Mouse (Mus musculus) thymus, postnatal 4 days (tissue): Measurements from ENCODE around the gene Nat9.
A peak's percentile ranks its signal among the peaks of the same experiment; 100 is the strongest.

Experiments
- DNase-seq: peaks from one replicate; pipeline ENCODE4 v3.0.0; 2021

Gene Nat9

DNA sequence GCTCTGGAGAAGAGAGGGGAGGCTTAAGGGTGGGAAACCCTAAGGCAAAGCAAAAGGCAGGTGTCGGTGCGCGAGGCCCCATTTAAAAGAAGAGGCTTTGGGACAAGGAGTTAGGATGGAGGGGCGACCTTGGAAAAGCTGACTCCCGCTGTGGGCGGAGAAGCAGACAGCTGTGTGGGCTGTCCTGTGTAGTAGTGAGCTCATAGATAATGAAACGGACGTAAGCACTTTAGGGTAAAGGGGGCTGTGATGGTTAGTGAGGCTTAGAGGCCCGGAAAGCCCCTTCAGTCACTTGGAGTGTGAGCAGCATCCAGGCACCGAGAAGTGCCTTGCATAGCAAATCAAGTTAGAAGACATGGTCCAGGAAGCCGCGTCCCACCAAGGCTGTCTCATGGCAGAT lies at the start of gene Nat9:
Nat9 (minus strand) TSS at position 167 of the 400 bp plus-strand sequence.
- DNase-seq = peak; percentile 45

DNA sequence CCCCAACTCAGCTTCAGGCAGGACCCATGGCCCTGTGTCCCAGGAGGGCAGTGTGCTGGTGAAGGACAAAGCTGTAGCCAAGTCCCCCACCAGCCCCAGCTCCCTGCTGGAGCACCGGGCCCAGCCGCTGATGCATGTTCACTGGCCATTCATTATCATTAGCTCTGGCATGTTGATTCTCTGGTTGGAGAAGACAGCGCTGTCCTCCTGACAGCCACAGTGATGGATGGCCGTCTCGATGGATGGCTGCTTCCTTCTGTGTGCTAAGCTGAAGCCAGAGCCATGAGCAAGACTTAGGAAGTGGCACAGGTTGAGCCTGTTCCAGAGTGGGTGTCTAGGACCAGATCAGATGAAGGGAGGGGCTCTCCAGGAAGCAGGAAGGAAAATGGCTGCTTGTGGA lies 48.9 kb upstream of the Nat9 start:
- DNase-seq = no peak

DNA sequence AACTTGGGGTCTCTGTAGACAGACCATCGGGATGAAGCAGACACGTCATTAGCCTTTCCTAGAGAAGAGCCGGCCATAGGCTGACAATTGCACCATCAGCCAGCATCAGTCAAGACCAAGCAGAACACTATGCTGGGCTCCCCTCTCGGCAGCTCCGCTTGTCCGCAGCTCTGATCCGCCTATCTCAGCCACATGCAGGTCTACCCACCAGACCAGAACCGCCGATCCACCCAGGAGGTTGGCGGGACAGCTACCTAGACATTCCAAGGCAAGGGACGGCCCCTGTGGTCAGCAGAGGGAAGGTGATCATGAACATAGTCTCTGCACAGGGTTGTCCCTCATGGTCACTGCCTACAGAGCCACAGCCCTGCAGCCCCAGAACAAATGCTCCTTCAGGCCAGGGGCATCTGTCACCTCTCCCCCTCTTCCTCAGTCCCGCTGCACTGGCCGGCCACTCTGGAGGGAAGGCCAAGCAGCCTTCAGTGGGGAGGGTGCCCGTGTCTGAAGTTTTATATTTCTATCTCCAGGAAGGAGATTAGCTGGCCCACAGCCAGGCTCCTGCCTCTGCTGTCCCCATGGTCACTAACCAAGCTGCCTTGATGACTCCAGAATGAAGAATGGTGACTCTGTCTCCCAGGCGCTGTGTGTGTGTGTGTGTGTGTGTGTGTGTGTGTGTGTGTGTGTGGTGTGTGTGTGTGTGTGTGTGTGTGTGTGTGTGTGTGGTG lies 46.8 kb upstream of the Nat9 start:
- DNase-seq = no peak

DNA sequence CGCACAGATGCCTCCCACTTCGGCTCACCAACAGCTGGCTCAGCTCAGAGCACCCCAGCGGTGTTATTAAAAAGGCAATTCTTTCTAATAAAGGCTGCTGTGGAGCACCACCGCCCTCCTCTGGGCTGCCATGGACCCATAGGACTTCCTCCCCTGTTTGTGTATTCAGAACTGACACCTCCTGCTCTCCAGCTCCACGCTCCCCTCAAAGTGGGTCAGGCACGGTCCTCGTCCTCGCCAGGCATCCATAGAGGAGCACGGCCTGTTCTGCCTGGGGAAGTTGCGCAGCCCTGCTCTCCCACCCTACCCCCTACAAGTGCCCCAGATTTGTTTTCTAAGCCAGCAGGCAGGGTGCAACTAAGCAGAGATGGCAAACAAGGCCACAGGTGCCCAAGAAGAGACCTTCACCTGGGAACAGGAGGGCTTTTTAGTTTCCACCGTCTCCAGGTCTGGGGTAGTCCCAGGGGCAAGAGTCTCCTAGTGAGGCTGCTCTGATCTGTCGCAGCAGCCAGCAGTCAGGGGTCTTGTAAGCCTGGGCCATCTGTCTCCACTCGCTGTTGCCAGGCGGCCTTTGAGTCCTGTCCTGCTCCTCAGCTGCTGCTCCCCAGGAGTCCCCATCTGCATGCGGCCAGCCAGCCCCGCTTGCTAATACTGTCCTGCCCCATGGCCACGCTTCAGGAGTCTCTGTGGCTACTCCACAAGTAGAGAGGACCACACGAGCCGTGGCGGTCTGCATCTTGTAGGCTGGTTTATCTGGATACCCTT lies 46.0 kb upstream of the Nat9 start:
- peak; percentile 51 for DNase-seq

DNA sequence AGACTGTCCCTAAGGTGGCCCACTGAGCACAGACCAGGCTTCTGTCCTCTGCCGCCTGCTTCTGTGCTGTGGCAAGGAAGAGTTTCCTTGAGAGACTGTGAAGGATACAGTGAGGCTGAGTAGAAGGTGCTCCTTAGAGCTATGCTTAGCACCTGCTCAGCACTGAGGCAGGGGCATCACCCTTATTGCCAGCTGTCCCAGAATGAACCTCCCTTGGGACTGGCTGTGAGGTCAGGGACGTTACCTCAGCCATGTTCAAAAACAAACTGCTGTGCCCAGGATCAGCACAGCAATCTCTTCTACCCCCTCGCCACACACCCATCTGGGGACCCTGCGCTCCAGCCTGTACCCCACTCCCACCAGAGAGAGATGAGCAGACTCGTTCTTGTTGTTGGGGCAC lies 45.2 kb upstream of the Nat9 start:
- DNase-seq = peak; percentile 33

DNA sequence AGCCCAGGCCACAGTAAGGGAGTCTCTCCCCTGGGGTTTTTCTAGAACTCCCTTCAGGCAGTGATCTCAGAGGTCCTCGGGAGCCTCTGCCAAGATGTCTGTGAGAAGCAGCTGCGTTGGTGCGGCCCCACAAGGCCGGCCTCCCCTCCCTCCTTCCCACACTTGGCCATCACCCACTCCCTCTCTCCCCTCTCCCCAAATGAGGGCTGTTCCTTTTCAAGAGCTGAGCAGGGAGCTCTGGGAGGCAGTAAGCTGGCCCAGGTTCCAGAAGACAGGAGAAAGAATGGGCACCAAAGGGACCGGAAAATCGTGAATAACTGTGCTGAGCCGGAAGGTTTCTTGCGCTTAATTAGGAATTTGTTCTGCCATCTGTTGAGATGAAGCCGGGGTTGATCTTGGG lies 44.3 kb upstream of the Nat9 start:
- no peak for DNase-seq

DNA sequence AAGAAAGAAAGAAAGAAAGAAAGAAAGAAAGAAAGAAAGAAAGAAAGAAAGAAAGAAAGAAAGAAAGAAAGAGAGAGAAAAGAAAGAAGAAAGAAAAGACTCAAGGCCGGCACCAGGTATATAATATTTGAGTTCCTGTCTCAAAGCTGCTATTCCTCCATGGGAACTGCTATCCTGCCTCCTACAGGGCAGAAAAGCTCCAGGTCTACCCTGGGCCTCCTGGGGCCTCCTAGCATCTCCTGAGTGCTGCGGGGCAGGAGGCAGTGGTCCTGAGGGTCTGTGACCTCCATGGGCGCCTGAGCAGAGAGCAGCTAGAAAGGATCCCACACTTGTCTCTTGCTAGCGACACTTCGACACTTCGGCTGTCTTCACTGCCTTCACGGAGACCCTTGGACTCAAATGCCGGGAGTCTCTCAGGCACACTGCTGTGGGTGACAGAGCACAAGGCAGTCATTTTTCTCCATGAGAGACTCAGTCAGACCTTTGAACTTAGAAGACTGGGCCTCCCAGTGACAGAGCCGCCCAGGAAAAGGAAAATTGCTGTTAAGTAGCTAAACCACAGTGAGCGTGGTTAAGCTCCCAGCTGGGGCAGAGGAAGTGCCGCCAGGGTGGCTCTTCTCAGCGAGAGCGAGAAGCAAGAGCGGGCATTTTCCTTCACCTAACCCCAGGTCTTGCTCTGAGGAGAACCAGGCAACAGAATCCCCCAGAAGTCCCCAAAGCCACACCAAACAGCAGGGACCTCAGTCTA lies 43.7 kb upstream of the Nat9 start:
- peak; percentile 80 for DNase-seq

DNA sequence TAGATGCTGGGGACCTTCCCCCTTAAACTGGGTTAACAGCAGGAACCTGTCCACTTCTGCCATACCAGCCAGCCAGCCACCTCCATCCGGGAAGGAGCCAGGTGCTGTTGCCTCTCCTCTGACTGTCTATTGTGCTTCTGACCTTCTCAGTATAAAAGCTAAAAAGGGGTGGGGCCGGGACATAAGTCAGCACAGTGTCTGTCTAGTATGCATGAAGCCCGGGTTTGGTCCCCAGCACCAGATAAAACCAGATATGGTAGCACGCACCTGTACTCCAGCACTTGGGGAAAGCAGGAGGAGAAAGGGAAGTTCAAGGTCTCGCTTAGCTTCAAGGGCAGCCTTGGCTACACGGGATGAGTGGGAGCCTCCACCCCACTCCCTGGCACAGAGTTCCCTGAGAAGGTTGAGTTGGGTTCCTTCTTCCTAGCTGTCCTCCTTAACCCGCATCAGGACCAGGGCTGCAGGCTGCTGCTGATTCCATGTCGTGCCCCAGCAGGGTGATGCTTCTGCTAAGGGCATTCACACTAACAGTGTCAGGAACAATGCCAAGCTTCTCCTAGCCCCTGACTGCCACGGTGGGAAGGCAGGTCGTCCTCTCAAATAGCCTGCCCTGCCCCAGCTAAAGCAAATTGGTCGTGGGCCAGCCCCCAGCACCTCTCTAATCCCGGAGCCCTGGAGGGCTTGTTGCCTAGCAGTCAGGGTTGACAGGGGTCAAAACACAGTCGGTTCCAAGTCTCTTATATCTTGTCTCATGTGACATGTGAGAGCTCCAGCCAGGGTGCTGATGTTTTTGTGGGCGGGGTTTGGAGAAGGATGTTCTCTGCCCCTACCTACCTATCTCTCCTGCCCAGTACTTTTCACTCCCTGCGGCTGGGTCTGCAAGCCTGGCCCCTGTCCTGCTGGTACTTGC lies 41.6 kb upstream of the Nat9 start:
- peak; percentile 32 for DNase-seq

DNA sequence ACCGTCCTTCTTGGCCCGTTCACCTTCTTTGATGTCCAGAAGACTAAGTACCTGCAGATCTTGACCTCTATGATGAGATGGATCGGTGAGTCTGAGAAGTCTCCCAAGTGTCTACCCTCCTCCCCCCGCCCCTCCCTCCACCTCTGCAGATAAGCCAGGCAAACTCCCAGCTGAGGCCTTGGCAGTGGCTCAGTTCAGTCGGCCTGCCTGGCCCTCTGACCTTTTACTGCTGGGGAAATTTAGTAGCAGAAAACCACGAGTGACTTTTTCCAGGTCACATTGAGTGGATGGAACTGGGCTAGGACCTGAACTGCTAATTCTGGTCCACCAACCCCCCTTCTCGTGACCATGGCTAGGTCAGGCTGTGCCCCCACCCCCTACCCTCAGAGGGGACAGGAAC lies 40.8 kb upstream of the Nat9 start:
- DNase-seq = no peak

DNA sequence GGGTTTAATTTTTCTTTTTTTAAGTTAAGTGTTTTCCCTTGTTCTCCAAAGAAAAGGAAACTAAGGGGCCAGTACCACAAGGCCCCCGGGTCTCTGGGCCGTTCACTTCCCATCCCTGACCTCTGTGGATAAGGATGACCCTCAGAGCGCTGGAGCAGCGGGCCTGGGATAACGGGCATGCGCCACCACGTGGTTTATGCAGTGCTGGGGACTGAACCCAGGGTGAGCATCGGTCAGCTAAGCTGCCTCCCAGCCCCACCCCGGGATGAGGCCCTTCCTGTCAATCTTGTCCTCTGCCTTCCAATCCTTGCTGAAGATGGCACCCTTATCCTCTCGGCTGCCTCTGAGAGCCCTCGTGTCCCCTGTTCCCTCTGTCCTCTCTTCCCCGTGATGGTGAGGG lies 40.0 kb upstream of the Nat9 start:
- peak; percentile 32 for DNase-seq

DNA sequence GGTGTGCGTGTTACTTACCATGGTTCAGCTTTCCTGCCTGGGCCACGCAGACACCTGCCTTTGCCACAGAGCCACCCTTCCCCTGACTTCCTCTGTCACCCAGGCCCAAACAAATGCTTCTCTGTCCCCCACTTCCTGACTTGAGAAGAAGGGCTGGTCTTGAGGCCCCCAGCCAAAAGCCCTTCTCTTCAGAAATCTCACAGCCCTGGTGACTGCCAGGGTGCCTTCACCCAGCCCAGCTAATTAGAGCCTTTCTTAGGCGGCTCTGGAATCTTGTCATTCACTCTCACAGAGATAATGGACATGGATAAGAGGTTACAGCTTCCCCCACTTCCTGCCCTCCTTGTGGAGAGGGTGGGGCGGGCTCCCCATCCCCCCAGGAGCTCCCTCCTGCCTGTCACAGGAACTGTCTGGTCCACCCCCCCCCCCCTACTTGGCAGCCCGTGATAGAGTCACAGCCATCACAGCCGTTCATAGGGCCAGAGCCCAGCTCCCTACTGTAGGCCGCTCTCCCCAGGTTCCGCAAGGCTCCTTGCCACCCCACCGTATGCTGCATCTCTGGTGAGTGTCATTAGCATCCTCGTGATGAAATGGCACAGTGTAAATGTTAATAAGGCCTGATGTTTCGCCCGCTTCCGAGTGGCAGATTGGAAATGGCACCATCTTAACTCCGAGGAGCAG lies 39.3 kb upstream of the Nat9 start:
- peak; percentile 60 for DNase-seq

DNA sequence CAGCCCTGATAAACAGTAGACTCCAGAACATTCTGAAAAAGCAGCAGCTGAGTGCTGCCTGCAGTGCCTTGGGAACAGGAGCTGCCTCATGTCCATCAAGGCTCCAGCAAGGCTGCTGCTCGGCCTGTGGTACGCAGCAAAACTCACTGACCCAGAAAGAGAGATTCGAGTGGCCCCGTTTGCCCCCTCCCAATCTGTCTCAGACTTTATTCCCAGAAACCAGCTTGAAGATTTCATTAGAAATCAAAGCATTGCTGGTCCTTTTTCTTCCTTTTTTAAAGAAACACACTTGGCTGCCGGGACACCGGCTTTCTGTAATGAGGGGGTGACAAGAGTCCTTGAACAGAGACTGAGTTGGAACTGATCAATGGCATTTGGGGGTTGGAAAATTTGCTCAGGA lies 37.6 kb upstream of the Nat9 start:
- DNase-seq = no peak

DNA sequence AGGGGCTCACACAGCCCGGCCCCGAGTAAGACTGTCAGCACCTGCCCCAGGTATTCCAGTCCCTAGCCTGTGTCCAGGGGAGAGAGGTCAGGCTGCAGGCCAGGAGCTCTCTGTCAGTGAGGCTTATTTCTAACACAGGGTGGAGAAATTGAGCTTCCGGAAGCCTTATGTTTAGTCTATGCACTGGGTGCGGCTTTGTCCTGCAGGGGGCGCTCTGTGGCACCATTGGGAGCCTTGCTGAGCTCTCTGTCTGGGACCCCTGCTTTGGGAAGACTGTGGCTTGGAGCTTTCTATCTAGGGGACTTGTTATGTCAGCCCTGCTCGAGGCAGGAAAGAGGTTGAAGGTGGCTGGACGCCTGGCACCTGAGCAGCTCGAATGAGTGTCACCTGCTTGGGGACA lies 37.2 kb upstream of the Nat9 start:
- peak; percentile 95 for DNase-seq

DNA sequence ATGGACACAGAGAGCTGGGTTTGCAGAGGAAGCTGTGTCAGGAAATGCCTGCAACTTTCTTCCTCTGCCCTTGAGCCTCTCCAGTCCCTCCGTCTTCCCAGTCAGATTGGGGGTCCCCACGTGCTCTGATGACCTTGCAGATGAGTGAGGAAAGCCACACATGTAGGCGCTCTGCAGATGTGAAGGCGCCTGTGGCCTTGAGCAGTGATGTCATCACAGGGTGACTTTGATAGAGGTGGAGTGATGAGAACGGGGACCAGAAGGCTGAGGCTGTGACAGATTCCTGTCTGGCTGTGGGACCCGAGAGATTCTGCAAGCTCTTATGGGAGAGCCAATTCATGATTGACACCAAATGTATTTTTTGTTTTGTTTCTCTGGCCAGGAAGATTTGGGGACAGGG lies 36.2 kb upstream of the Nat9 start:
- DNase-seq = no peak

DNA sequence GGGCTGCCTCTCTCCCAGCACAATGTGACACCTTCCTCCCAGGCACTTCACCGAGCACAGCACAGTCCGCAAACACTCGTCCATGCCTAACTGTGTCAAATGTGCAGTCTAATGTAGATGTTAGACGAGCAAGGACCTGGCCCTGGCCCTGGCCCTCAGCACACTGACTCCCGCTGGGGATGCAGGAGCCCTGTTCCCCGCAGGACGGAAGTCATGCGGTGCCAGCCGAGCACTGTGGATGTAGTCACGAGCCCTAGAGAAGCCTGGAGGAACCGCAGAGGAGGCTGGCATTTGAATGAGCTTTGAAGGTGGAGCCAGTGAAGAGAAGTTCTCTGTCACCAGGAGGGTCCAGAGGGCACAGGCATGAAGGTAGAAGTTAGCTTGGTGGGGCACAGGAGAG lies 35.8 kb upstream of the Nat9 start:
- peak; percentile 36 for DNase-seq

DNA sequence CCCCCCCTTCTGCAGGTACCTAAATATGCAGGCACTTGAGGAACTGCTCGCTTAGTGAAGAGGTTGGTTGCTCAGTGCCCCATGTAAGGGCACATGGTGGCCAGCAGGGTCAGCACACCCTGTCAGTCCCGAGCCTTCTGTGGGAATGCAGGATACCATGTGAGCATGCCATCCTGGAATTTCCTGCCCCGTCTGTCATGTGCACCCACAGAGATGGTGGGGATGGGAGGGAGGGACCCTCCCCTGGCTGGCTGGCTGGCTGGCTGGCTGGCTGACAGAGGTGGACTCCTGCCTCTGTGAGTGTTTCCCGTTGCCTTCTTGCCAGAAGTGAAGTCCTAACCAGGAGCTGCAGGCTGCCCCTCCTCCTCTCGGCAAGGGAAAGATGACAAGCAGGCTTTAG lies 34.9 kb upstream of the Nat9 start:
- no peak for DNase-seq

DNA sequence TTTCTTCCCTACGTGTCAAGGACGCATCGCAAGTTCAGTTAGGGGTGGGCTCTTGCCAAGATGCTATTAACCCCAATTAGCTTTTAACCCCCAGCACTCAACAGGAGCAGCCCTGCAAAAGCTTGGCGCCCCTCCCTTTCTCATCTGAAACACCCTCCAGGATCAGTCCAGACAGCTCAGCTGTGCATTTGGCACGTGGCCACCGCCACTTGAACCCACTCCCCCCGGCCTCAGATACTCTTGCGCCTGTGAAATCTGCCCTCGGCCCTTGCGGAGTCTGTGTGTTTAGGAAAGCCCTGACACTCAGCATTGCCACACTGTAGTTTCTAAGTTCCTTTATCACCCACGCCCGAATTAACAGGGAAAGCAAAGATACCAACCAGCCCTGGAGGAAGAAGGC lies 34.4 kb upstream of the Nat9 start:
- DNase-seq = no peak

DNA sequence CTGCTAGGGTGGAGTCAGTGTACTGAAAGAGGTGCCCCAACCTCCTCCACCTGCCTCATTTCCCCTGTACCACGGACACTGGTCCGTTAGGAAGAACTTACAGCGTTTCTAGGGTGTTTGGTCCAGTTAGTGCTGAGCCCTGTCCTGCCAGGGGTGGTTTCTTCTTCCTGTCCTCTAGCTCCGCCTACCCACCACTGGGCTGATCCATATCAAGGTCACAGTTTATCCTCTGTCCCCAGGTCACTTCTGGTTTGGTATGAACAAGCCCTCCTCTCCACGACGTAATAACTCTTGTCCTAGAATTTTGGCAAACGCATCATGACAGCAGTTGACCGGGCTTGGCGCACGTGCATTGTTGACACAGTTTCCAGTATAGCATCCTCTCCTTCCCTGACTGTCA lies 32.0 kb upstream of the Nat9 start:
- DNase-seq = no peak

DNA sequence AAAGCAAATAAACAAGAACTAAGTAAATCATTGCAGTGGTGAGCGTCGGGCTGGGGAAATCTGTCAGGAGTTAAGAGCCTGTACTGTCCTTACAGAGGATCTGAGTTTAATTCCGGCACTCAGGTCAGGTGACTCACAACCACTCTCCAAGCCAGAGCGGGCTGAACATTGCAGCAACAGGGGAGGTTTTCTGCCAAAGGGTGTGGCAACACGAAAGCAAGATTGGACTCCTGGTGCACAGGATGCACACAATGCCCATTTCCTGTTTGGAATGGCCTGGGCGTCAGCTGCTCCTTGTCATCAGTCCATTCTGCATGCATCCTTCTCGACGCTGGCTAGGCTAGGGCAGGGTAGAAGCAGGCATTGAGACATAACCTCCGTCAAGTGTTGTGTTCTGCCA lies 31.6 kb upstream of the Nat9 start:
- DNase-seq = no peak

DNA sequence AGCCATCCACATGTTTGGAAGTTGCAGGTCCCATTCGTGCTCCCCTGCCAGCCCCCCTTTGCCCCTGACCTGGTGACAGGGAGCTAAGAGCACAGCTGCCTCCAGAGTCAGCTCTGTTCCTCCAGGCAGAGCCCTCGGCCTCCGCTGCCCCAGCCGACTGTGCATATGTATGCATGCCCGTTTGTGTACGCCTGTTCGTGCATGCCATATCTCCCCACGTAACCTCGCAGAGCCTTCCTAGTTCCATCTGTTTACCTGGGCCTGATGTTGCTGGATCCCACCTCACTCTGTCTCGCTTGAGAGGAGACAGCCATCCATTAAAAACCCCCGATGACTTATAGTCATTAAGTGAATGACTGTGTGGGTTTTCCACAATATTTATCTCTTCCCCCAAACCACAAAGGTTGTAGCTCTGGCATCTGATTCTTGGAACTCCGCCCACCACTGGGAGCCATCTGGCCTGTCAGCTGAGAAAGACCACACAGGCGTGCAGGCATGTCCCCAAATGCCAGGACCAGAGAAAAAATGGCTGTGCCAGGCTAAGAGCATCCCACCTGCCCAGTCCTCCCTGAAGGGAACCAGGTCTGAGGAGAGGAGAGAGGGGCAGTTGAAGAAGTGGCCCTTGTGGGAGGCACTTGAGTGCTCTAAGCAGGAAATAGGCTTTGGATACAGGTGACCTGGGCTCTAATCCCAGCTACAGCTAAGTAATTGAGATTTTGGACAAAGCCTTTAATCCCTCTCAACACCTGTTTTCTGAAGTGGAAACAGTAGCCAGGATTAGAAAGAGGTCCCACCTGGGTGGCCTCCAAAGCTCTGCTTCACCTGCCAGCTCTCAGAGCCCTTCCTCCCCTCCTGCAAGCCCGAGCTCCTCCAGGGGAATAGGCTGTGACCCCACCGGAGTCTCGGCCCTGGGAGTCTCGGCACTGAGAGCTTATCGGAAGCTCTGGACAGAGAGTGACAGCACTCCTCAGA lies 30.1 kb upstream of the Nat9 start:
- no peak for DNase-seq

DNA sequence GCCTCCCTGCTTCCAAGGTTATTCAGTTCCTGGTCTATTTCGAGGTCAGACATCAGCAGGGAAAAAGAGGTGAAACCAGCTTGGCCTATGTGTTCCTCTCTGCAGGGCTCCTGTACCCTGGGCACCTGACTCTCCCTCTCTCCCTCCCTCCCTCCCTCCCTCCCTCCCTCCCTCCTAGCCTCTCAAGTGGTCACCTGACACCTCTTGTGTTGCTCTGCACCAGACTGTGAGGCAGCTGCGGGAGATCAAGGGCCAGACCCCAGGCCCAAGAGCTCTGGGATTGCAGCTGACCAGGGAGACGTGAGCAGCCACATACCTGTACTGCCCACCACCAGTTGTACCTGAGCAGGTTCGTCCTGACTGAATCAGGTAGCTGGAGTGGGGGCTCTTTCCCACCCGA lies 27.5 kb upstream of the Nat9 start:
- DNase-seq = no peak
